Comparison of ENCODE assay signal across 8 mouse cellular contexts in genomic region chr4:95353894-95354319, GRCm38 (mm10).
DNase-seq lines count a peak whose midpoint lies in the region; ATAC-seq and TF ChIP-seq lines count a peak whose summit lies in the region.

No protein-coding gene starts in this region.

- H3K27ac ChIP-seq in forebrain, postnatal 0 days (ENCODE audit: low read depth, low read length), result no peak overlapping the region; the same call in 1 of the 2 replicates
- no peak overlapping the region for H3K27ac ChIP-seq in hindbrain, embryonic 13.5 days
- 0 out of 2 replicates have a peak overlapping the region, but pooled peaks have one; percentile 22 for H3K27ac ChIP-seq in limb, embryonic 15.5 days
- no peak overlapping the region for H3K27ac ChIP-seq in midbrain, postnatal 0 days (ENCODE audit: low read depth, low read length)

- DNase-seq in CD4-positive helper T cell, adult 2 months (ENCODE audit: low read depth, low spot score), result peak; percentile 46
- peak; percentile 65 to 78 for DNase-seq in adrenal gland, adult (ENCODE audit: inconsistent age in 2 of 2, low spot score in 1 of 2)
- peak; percentile 22 for DNase-seq in forebrain, postnatal 0 days
- peak; percentile 61 for DNase-seq in midbrain, postnatal 0 days (ENCODE audit: low spot score)
- DNase-seq in testis, postnatal 14 days (ENCODE audit: low spot score), result no peak

- H3K9ac ChIP-seq in forebrain, postnatal 0 days, result no peak overlapping the region
- H3K9ac ChIP-seq in hindbrain, embryonic 13.5 days, result no peak overlapping the region
- no peak overlapping the region for H3K9ac ChIP-seq in limb, embryonic 15.5 days
- H3K9ac ChIP-seq in midbrain, postnatal 0 days (replicated peaks; ENCODE audit: low read length, poor library complexity, severe bottlenecking), result no peak overlapping the region

- no peak for TF ChIP-seq CTCF in forebrain, postnatal 0 days (IDR thresholded peaks at IDR 0.05; ENCODE audit: low read depth)
- no peak for TF ChIP-seq CTCF in midbrain, postnatal 0 days (IDR thresholded peaks at IDR 0.05)

- ATAC-seq in forebrain, postnatal 0 days, result peak; percentile 71
- peak; percentile 66 for ATAC-seq in hindbrain, embryonic 13.5 days (ENCODE audit: low FRiP score)
- no peak for ATAC-seq in limb, embryonic 15.5 days (ENCODE audit: insufficient number of reproducible peaks, low FRiP score, low TSS enrichment, low read depth)
- ATAC-seq in midbrain, postnatal 0 days (ENCODE audit: low FRiP score), result 0 out of 2 replicates have a peak, but pooled peaks have one; percentile 27
- no peak for ATAC-seq in erythroid progenitor cell, adult 5-6 weeks (replicated peaks; ENCODE audit: low FRiP score, poor library complexity, severe bottlenecking)

- H3K9me3 ChIP-seq in forebrain, postnatal 0 days (ENCODE audit: low read length), result no peaks in the 10 kb centered on the region
- no peaks in the 10 kb centered on the region for H3K9me3 ChIP-seq in hindbrain, embryonic 13.5 days
- no peaks in the 10 kb centered on the region for H3K9me3 ChIP-seq in limb, embryonic 15.5 days
- no peaks in the 10 kb centered on the region for H3K9me3 ChIP-seq in midbrain, postnatal 0 days (ENCODE audit: low read length)

- H3K4me1 ChIP-seq in forebrain, postnatal 0 days (ENCODE audit: insufficient read depth), result no peaks in the 10 kb centered on the region
- peaks cover 11% of the 10 kb centered on the region for H3K4me1 ChIP-seq in hindbrain, embryonic 13.5 days (replicated peaks)
- H3K4me1 ChIP-seq in limb, embryonic 15.5 days, result peaks cover 12% of the 10 kb centered on the region; the same call in 1 of the 2 replicates
- no peaks in the 10 kb centered on the region for H3K4me1 ChIP-seq in midbrain, postnatal 0 days (ENCODE audit: insufficient read depth, low read length)

- H3K27me3 ChIP-seq in forebrain, postnatal 0 days (ENCODE audit: insufficient read depth, low read length), result no peaks in the 10 kb centered on the region
- H3K27me3 ChIP-seq in hindbrain, embryonic 13.5 days, result no peaks in the 10 kb centered on the region
- no peaks in the 10 kb centered on the region for H3K27me3 ChIP-seq in limb, embryonic 15.5 days
- H3K27me3 ChIP-seq in midbrain, postnatal 0 days (ENCODE audit: insufficient read depth, low read length), result no peaks in the 10 kb centered on the region

- no peaks in the 10 kb centered on the region for H3K36me3 ChIP-seq in forebrain, postnatal 0 days (ENCODE audit: insufficient read depth)
- no peaks in the 10 kb centered on the region for H3K36me3 ChIP-seq in hindbrain, embryonic 13.5 days
- H3K36me3 ChIP-seq in limb, embryonic 15.5 days, result no peaks in the 10 kb centered on the region
- no peaks in the 10 kb centered on the region for H3K36me3 ChIP-seq in midbrain, postnatal 0 days (ENCODE audit: insufficient read depth, low read length)

- no peak overlapping the region for H3K4me3 ChIP-seq in forebrain, postnatal 0 days (ENCODE audit: low read depth, low read length)
- H3K4me3 ChIP-seq in hindbrain, embryonic 13.5 days, result no peak overlapping the region
- no peak overlapping the region for H3K4me3 ChIP-seq in limb, embryonic 15.5 days
- no peak overlapping the region for H3K4me3 ChIP-seq in midbrain, postnatal 0 days (ENCODE audit: low read depth, low read length)

- no peak overlapping the region for H3K4me2 ChIP-seq in forebrain, postnatal 0 days (ENCODE audit: low read depth)
- no peak overlapping the region for H3K4me2 ChIP-seq in hindbrain, embryonic 13.5 days
- H3K4me2 ChIP-seq in limb, embryonic 15.5 days, result no peak overlapping the region
- H3K4me2 ChIP-seq in midbrain, postnatal 0 days (ENCODE audit: low read depth, low read length, poor library complexity, severe bottlenecking), result no peak overlapping the region

- WGBS in forebrain, postnatal 0 days, result 39% methylated on average over 7 of the region's 7 CpGs
- WGBS in hindbrain, embryonic 13.5 days, result 27% methylated on average over 7 of the region's 7 CpGs
- WGBS in limb, embryonic 15.5 days, result 52% methylated on average over 7 of the region's 7 CpGs
- WGBS in midbrain, postnatal 0 days, result 60% methylated on average over 7 of the region's 7 CpGs

Comparison
In these comparisons a context has a peak if more than half of its experiments do, and no peak if none do; other contexts are left out.
1. ATAC-seq: peak in forebrain, postnatal 0 days (single experiment), hindbrain, embryonic 13.5 days (single experiment) and midbrain, postnatal 0 days (single experiment); none in limb, embryonic 15.5 days (single experiment) and erythroid progenitor cell, adult 5-6 weeks (single experiment).